Mouse (Mus musculus) hematopoietic stem cell, adult 5-6 weeks (primary cell): ENCODE measurements at regions not wholly inside any gene's neighbourhood (a gene's known extent, or its start where the extent isn't known, plus 50 kb on each side); places are given as distances from the start of the nearest gene placed in this dataset.

Experiments
- ATAC-seq, 2 experiments: fragments of 125-278 bp in 1 of 2; replicated peaks in 1 of 2; 2 replicates each; pipeline ENCODE4 v1.8.0; 2016 to 2017; ENCODE audit warnings: inconsistent platforms in 2 of 2, mild to moderate bottlenecking in 2 of 2, moderate number of reproducible peaks in 2 of 2, low read depth in 1 of 2, moderate TSS enrichment in 1 of 2; ENCODE audit not compliant: low FRiP score in 2 of 2, poor library complexity in 2 of 2, severe bottlenecking in 2 of 2, insufficient read depth in 1 of 2, low TSS enrichment in 1 of 2

DNA sequence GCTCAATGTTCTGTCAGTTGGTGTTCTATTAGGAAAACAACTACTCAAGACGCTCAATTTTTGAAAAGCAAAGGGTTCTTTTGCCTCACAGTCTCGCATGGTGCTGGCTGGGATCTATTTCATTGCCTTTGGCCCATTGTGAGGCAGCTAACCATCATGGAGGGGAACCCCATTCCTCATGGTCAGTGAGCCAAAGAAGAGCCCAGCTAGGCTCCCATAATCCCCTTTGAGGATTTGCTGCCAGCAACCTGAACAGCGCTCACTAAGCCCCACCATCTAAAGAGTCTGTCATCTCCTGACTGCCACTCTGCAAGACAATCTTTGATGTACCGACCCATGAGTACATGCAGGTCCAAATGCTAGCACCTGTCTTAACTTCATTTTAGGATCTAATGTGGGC is 53.1 kb upstream of the Galnt7 start:
- no peak for ATAC-seq

DNA sequence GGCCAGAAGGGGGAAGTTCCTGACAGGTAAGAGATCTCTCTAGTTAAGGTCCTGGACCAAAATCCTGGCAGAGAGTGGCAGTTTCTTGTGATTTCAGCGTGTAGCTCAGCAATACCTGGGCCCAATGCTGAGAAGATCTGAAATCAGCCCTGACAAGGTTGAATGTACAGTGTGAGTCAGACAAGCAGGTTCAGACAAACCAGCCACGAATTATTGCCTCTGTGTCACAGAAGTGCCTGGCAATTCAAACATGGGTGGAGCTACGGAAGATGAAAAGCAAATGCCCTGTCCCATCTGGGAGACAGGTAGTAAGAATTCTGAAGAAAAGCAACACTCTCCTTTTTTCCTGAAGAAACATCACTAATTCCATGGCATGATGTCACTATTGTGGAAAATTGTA is 51.3 kb upstream of the Galnt7 start:
- ATAC-seq: no peak

DNA sequence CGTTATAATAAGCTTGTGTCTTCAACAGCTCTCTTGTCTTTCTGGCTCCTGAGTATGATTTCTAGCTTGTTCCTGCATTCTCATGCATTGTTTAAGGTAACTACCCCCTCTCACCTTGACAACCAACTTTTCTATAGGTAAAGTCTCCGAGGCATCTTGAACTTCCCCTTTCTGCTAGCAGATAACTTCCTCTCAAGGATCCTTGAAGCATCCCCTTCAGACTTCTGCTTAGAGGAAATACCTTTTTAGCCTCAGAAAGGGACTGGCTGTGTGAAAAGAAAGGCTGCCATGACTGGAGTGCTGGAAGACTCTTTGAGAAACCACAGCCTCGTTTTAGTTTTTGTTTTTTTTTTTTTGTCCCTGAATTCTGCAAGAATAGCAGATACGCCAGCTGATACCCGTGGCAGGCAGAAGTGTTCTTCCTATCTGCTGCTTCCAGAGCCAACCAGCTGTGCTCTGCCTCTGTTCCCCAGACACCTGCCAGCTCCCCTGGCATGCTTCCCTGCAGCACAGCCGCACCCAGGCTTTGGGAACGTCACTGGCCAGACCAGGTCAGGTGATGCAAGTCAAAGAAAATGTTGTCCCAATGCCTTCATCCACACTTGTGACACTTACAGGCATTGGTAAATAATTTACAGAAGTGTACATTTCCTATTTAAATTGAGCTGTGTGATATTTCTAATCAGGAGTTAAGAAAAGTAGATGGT is 49.7 kb upstream of the Galnt7 start:
- peak; percentile 62 to 76 for ATAC-seq
